Mouse (Mus musculus) myocyte (in vitro differentiated cells): ENCODE measurements around the gene Eps8. TPM values are rescaled to one million over a fixed set of nuclear protein-coding genes. Genes with fewer than 3 reads are reported as not detected.

Experiments
- H3K27me3 ChIP-seq: one replicate; pipeline ENCODE4 v1.6.1; 2011; ENCODE audit not compliant: control insufficient read depth, insufficient read depth, insufficient read length
- H3K36me3 ChIP-seq: one replicate; pipeline ENCODE4 v1.6.1; 2011; ENCODE audit not compliant: control insufficient read depth, insufficient read depth
- H3K4me2 ChIP-seq: one replicate; pipeline ENCODE4 v1.6.1; 2011; ENCODE audit warnings: low read depth, control low read depth
- H3K4me3 ChIP-seq: one replicate; pipeline ENCODE4 v1.5.1; 2011; ENCODE audit warnings: mild to moderate bottlenecking, control low read depth, moderate library complexity
- H3K79me2 ChIP-seq: one replicate; pipeline ENCODE4 v1.6.1; 2011; ENCODE audit not compliant: control insufficient read depth, insufficient read depth
- H3ac ChIP-seq: one replicate; pipeline ENCODE4 v1.6.1; 2011; ENCODE audit not compliant: control insufficient read depth, insufficient read length
- CEBPB ChIP-seq: IDR thresholded peaks from 2 replicates; pipeline ENCODE4 v1.6.1; 2011; ENCODE audit warnings: mild to moderate bottlenecking, moderate library complexity; ENCODE audit not compliant: poor library complexity, insufficient read depth, severe bottlenecking
- E2F4 ChIP-seq: IDR thresholded peaks from one replicate; pipeline ENCODE4 v1.6.1; 2011; ENCODE audit warnings: mild to moderate bottlenecking, control low read depth, moderate library complexity; ENCODE audit not compliant: insufficient read depth
- MAX ChIP-seq: IDR thresholded peaks from one replicate; pipeline ENCODE4 v1.6.1; 2011; ENCODE audit warnings: low read depth, mild to moderate bottlenecking, control low read depth
- MYOD1 ChIP-seq, 3 experiments: IDR thresholded peaks; one replicate each; pipeline ENCODE4 v1.6.1; 2011; ENCODE audit warnings: control low read depth in 2 of 3, low read depth in 2 of 3, mild to moderate bottlenecking in 2 of 3, moderate library complexity in 1 of 3; ENCODE audit not compliant: insufficient read length in 2 of 3, control insufficient read depth in 1 of 3
- MYOG ChIP-seq, 3 experiments: IDR thresholded peaks; one replicate each; pipeline ENCODE4 v1.6.1; 2011; ENCODE audit warnings: control low read depth in 2 of 3, low read depth in 2 of 3, mild to moderate bottlenecking in 2 of 3; ENCODE audit not compliant: insufficient read length in 2 of 3, control insufficient read depth in 1 of 3, insufficient read depth in 1 of 3
- POLR2A ChIP-seq: IDR thresholded peaks from one replicate; pipeline ENCODE4 v1.6.1; 2011; ENCODE audit warnings: low read depth, mild to moderate bottlenecking, control low read depth, moderate library complexity; ENCODE audit not compliant: insufficient read length
- POLR2AphosphoS2 ChIP-seq: IDR thresholded peaks from one replicate; pipeline ENCODE4 v1.6.1; 2011; ENCODE audit warnings: low read depth, control low read depth; ENCODE audit not compliant: insufficient read length
- REST ChIP-seq: IDR thresholded peaks from one replicate; pipeline ENCODE4 v1.6.1; 2011; ENCODE audit warnings: mild to moderate bottlenecking, control low read depth, moderate library complexity; ENCODE audit not compliant: insufficient read depth, insufficient read length
- SRF ChIP-seq: IDR thresholded peaks from one replicate; pipeline ENCODE4 v1.6.1; 2011; ENCODE audit warnings: low read depth; ENCODE audit not compliant: control insufficient read depth, insufficient read length
- TCF12 ChIP-seq: IDR thresholded peaks from one replicate; pipeline ENCODE4 v1.6.1; 2011; ENCODE audit warnings: mild to moderate bottlenecking, control low read depth; ENCODE audit not compliant: poor library complexity, insufficient read depth, severe bottlenecking
- TCF3 ChIP-seq: IDR thresholded peaks from one replicate; pipeline ENCODE4 v1.6.1; 2011; ENCODE audit warnings: low read depth, control low read depth; ENCODE audit not compliant: insufficient read length
- USF1 ChIP-seq: IDR thresholded peaks from one replicate; pipeline ENCODE4 v1.6.1; 2011; ENCODE audit warnings: low read depth, mild to moderate bottlenecking, control low read depth, moderate library complexity
- polyA plus RNA-seq: library from polyadenylated mRNA; unstranded; fragments of >200 nt; fragmentation: generic; extraction: Trizol; gene quantifications from one replicate; pipeline ENCODE4 v1.2.1, GENCODE M21; 2012; ENCODE audit warnings: missing spikeins

The Eps8 gene
- polyA plus RNA-seq, 1 experiment: 12.4 TPM

DNA sequence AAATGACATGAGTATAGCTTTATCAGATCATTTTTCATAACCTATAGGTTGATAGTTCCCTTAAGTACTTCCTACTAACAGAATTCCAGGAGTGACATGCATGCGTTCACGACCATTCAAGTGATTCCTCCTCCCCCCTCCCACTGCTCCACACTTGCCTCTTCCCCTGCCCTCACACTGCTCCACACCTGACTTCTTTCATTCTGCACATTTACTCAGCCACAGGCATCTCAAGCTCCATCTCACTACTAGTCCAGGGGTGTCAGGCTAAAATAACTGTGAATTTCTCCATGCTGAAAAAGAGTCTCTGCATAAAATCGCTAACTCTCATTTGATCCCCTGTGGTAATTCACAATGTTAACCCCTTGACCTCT is 65.4 kb downstream of the Eps8 start:
- Histone ChIP-seq H3K27me3 (no peaks in the 10 kb centered on the region), H3ac (no peak overlapping the region), H3K79me2 (no peaks in the 10 kb centered on the region), H3K4me2 (no peak overlapping the region), H3K36me3 (no peaks in the 10 kb centered on the region), H3K4me3 (no peak overlapping the region)
- TF ChIP-seq REST (no peak), USF1 (no peak), CEBPB (no peak), TCF3 (no peak), MAX (no peak), TCF12 (no peak), MYOD1 (IDR thresholded peaks at IDR 0.05; ENCODE audit: control insufficient read depth in 1 of 3, insufficient read length in 2 of 3, low read depth in 2 of 3) (no peak), E2F4 (no peak), POLR2A (no peak), POLR2AphosphoS2 (no peak)

DNA sequence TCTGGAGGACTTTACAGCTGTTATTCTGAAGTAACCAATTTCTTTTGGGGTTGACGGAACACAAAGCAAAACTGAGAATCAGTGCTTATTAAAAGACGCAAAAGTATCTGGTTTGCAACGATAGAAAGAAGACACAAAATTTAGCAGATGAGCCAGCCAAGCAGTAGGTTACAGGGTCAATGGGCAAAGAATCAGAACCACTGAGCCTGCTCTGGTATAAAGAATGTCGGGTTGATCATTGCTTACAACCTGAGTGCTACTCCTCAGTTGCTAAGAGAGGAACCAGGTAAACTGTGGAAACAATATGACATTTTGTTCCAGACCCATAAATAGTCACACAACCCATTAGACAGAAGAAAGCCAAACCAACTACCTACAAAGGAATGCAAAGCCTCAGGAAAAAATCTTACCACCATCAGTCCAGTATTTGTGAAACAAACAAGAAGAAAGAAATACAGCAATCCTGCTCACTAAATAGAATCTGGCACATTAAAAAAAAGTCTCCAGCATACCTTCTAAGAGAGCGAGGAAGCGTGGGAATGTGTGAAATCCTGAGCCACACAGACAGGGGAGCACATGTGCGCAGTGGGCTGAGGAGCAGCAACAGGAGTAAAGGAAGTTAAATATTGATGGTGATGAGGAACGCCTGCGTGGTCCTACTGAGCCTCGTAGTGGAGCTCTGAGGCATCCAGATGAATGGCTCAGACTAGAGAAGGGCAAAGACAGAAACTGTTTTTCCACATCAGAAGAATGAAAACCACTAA is 66.0 kb downstream of the Eps8 start:
- Histone ChIP-seq H3K4me2 (no peak overlapping the region), H3K36me3 (no peaks in the 10 kb centered on the region), H3ac (no peak overlapping the region), H3K4me3 (no peak overlapping the region), H3K27me3 (no peaks in the 10 kb centered on the region), H3K79me2 (no peaks in the 10 kb centered on the region)
- TF ChIP-seq POLR2AphosphoS2 (no peak), MAX (no peak), TCF12 (no peak), MYOG (IDR thresholded peaks at IDR 0.05; ENCODE audit: control insufficient read depth in 1 of 3, insufficient read depth in 1 of 3, insufficient read length in 2 of 3, low read depth in 2 of 3) (no peak), POLR2A (no peak), SRF (no peak), TCF3 (no peak), MYOD1 (IDR thresholded peaks at IDR 0.05; ENCODE audit: control insufficient read depth in 1 of 3, insufficient read length in 2 of 3, low read depth in 2 of 3) (no peak), E2F4 (no peak)

DNA sequence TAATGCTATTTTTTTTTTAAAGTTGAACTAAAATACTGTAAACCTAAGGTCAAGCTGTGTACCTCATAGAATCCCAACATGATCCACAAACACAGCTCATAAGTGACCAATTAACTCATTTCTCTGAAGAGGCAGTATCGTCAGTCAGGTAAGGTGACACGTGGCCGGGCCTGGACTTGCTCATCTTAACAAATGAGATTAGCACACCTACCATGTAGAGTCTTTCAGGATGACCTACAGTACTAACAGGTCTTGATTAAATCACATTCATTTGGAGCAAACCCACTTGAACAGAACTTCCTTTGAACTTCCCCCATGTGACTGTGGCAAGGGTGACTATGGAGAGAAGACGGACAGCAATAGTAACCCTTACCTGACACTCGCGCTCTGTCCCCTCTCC is 66.8 kb downstream of the Eps8 start:
- H3K36me3 ChIP-seq: no peaks in the 10 kb centered on the region
- no peaks in the 10 kb centered on the region for H3K27me3 ChIP-seq
- no peak overlapping the region for H3ac ChIP-seq
- TF ChIP-seq TCF12 (no peak), MYOD1 (IDR thresholded peaks at IDR 0.05; ENCODE audit: control insufficient read depth in 1 of 3, insufficient read length in 2 of 3, low read depth in 2 of 3) (no peak), USF1 (no peak), MAX (no peak), POLR2AphosphoS2 (no peak), POLR2A (no peak), TCF3 (no peak), SRF (no peak), CEBPB (no peak), E2F4 (no peak), REST (no peak), MYOG (IDR thresholded peaks at IDR 0.05; ENCODE audit: control insufficient read depth in 1 of 3, insufficient read depth in 1 of 3, insufficient read length in 2 of 3, low read depth in 2 of 3) (no peak)
- no peaks in the 10 kb centered on the region for H3K79me2 ChIP-seq
- no peak overlapping the region for H3K4me2 ChIP-seq
- no peak overlapping the region for H3K4me3 ChIP-seq

DNA sequence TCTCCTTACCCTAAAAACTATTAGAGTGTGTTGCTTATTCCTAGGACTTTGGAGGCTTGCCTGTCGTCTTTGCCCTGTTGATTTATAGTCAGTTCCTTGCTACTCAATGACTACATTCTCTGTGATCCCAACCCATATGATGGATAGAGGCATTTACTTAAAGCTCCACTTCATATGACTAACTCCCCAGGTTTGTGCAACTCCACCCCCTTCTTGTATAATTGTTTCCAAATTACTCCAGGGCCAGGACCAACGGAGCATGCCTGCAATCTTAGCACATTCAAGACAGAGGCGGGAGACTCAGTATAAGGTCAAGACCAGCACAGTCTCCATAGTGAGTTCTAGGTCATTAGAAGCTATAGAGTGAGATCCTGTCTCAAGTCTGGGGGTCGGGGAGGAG is 69.4 kb downstream of the Eps8 start:
- Histone ChIP-seq H3K79me2 (no peaks in the 10 kb centered on the region), H3ac (no peak overlapping the region), H3K36me3 (no peaks in the 10 kb centered on the region), H3K4me2 (no peak overlapping the region), H3K4me3 (no peak overlapping the region), H3K27me3 (no peaks in the 10 kb centered on the region)
- no peak for TF ChIP-seq MAX
- TF ChIP-seq CEBPB: no peak
- no peak for TF ChIP-seq MYOD1 (IDR thresholded peaks at IDR 0.05; ENCODE audit: control insufficient read depth in 1 of 3, insufficient read length in 2 of 3, low read depth in 2 of 3)
- TF ChIP-seq SRF: no peak
- TF ChIP-seq E2F4: no peak

DNA sequence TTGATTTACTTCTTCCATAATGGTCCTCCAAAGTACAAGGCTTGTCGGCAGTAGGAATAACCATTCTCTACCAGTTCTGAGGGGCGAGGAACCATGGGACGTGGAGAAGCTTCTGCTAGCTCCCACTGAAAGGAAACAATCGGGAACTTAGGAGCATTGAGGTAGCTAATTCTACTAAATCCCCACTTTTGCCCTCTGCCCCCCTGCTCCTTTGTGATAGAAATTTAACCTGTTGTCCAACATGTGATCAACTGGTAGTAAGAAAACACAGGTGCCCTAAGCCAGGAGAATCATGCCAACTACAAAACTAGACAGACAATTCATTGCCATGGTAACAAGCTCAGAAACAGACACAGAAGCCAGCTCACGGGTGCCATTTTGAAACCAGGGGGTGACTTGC is 71.6 kb downstream of the Eps8 start:
- H3K4me3 ChIP-seq: peak overlapping the region; percentile 17

More for the DNA sequence above, 71.6 kb downstream of the Eps8 start:
- Histone ChIP-seq H3K36me3 (no peaks in the 10 kb centered on the region), H3K4me2 (peak overlapping the region; percentile 85), H3K79me2 (no peaks in the 10 kb centered on the region), H3K27me3 (no peaks in the 10 kb centered on the region), H3ac (no peak overlapping the region)
- TF ChIP-seq TCF3 (no peak), USF1 (no peak), POLR2AphosphoS2 (no peak), SRF (no peak), CEBPB (no peak), REST (no peak), POLR2A (no peak), MAX (no peak), E2F4 (no peak), TCF12 (no peak), MYOG (IDR thresholded peaks at IDR 0.05; ENCODE audit: control insufficient read depth in 1 of 3, insufficient read depth in 1 of 3, insufficient read length in 2 of 3, low read depth in 2 of 3) (no peak), MYOD1 (IDR thresholded peaks at IDR 0.05; ENCODE audit: control insufficient read depth in 1 of 3, insufficient read length in 2 of 3, low read depth in 2 of 3) (no peak)
